Mouse (Mus musculus): ENCODE data around the gene Spocd1. TPM values are rescaled to one million over a fixed set of nuclear protein-coding genes. Genes with fewer than 3 reads are reported as not detected.

Gene Spocd1
- polyA plus RNA-seq, 1 experiment from 2014 or later = not detected

- H3K36me3 ChIP-seq = peaks cover 12% of the 10 kb centered on the region; the same call in 1 of the 2 replicates
- H3K4me3 ChIP-seq = no peak overlapping the region
- no peak overlapping the region for H3K4me2 ChIP-seq (replicated peaks)
- ATAC-seq (ENCODE audit: low FRiP score, low read depth) = no peak
- no peak overlapping the region for H3K9ac ChIP-seq
- H3K27me3 ChIP-seq (replicated peaks) = 0 out of 2 replicates have a peak, but pooled peaks cover 3% of the 10 kb centered on the region
- no peaks in the 10 kb centered on the region for H3K9me3 ChIP-seq
- H3K27ac ChIP-seq = no peak overlapping the region
- WGBS = 83% methylated on average over 8 of the region's 8 CpGs
- H3K4me1 ChIP-seq = peaks cover 23% of the 10 kb centered on the region
These were observed 66.2 kb downstream of the Spocd1 start for GRCm38 (mm10) chr4:129995255-129995654.

- Histone ChIP-seq H3K4me1 (peaks cover 24% of the 10 kb centered on the region), H3K4me3 (no peak overlapping the region), H3K27ac (no peak overlapping the region), H3K9ac (no peak overlapping the region), H3K36me3 (peaks cover 12% of the 10 kb centered on the region; the same call in 1 of the 2 replicates), H3K27me3 (replicated peaks) (0 out of 2 replicates have a peak, but pooled peaks cover 3% of the 10 kb centered on the region), H3K9me3 (no peaks in the 10 kb centered on the region), H3K4me2 (replicated peaks) (no peak overlapping the region)
- ATAC-seq (ENCODE audit: low FRiP score, low read depth) = no peak
- WGBS = 66% methylated on average over 4 of the region's 4 CpGs
These were observed 67.0 kb downstream of the Spocd1 start for GRCm38 (mm10) chr4:129996015-129996414.

GRCm38 (mm10) chr4:129998124-129998523, 69.1 kb downstream of the Spocd1 start:
- peaks cover 39% of the 10 kb centered on the region for H3K4me1 ChIP-seq
- no peak overlapping the region for H3K9ac ChIP-seq
- no peak overlapping the region for H3K4me2 ChIP-seq (replicated peaks)
- WGBS = 70% methylated on average over 11 of the region's 11 CpGs
- no peak for ATAC-seq (ENCODE audit: low FRiP score, low read depth)
- H3K9me3 ChIP-seq = no peaks in the 10 kb centered on the region
- no peak overlapping the region for H3K4me3 ChIP-seq
- H3K27ac ChIP-seq = no peak overlapping the region
- H3K36me3 ChIP-seq = peaks cover 3% of the 10 kb centered on the region; the same call in 1 of the 2 replicates
- H3K27me3 ChIP-seq (replicated peaks) = no peaks in the 10 kb centered on the region

- whole genome bisulfite sequencing = 47% methylated on average over 5 of the region's 5 CpGs
- no peak overlapping the region for H3K4me3 ChIP-seq
- peaks cover 23% of the 10 kb centered on the region for H3K4me1 ChIP-seq
- H3K4me2 ChIP-seq (replicated peaks) = no peak overlapping the region
- no peak for ATAC-seq (ENCODE audit: low FRiP score, low read depth)
- no peak overlapping the region for H3K27ac ChIP-seq
- H3K27me3 ChIP-seq (replicated peaks) = no peaks in the 10 kb centered on the region
- no peaks in the 10 kb centered on the region for H3K9me3 ChIP-seq
- H3K36me3 ChIP-seq = 0 out of 2 replicates have a peak, but pooled peaks cover 8% of the 10 kb centered on the region
- 0 out of 2 replicates have a peak overlapping the region, but pooled peaks have one; percentile 21 for H3K9ac ChIP-seq
These were observed 72.7 kb downstream of the Spocd1 start for GRCm38 (mm10) chr4:130001710-130002109.

- ATAC-seq (ENCODE audit: low FRiP score, low read depth) = no peak
- no peak overlapping the region for H3K4me2 ChIP-seq (replicated peaks)
- no peak overlapping the region for H3K27ac ChIP-seq
These were observed 73.1 kb downstream of the Spocd1 start for GRCm38 (mm10) chr4:130002157-130002556.

GRCm38 (mm10) chr4:130005593-130005992, 76.5 kb downstream of the Spocd1 start:
- Histone ChIP-seq H3K4me3 (no peak overlapping the region), H3K9ac (no peak overlapping the region), H3K4me2 (replicated peaks) (no peak overlapping the region), H3K9me3 (no peaks in the 10 kb centered on the region), H3K4me1 (peaks cover 23% of the 10 kb centered on the region), H3K36me3 (peaks cover 27% of the 10 kb centered on the region), H3K27ac (no peak overlapping the region), H3K27me3 (replicated peaks) (peaks cover 19% of the 10 kb centered on the region)
- WGBS = 60% methylated on average over 9 of the region's 9 CpGs
- ATAC-seq (ENCODE audit: low FRiP score, low read depth) = no peak

More at GRCm38 (mm10) chr4:130002157-130002556, 73.1 kb downstream of the Spocd1 start:
- no peaks in the 10 kb centered on the region for H3K27me3 ChIP-seq (replicated peaks)
- 0 out of 2 replicates have a peak, but pooled peaks cover 8% of the 10 kb centered on the region for H3K36me3 ChIP-seq
- H3K9me3 ChIP-seq = no peaks in the 10 kb centered on the region
- no peak overlapping the region for H3K4me3 ChIP-seq
- H3K4me1 ChIP-seq = peaks cover 26% of the 10 kb centered on the region
- 74% methylated on average over 10 of the region's 10 CpGs for WGBS
- H3K9ac ChIP-seq = no peak overlapping the region

GRCm38 (mm10) chr4:130006533-130006932, 77.5 kb downstream of the Spocd1 start:
- Histone ChIP-seq H3K27ac (no peak overlapping the region), H3K4me2 (replicated peaks) (peak overlapping the region; percentile 60), H3K4me1 (peaks cover 16% of the 10 kb centered on the region), H3K36me3 (peaks cover 36% of the 10 kb centered on the region), H3K9ac (no peak overlapping the region), H3K4me3 (peak overlapping the region; percentile 5; the same call in 1 of the 2 replicates), H3K27me3 (replicated peaks) (peaks cover 19% of the 10 kb centered on the region), H3K9me3 (no peaks in the 10 kb centered on the region)
- peak; percentile 35; the same call in 1 of the 2 replicates for ATAC-seq (ENCODE audit: low FRiP score, low read depth)
- WGBS = 21% methylated on average over 25 of the region's 25 CpGs

Other genes starting within 250 kb of the Spocd1 start
- gene Tmem39b, start 232.4 kb upstream of the Spocd1 start, polyA plus RNA-seq (2016; fragmentation: Nextera tagmentation; extraction: Ambion mirVana) = 16.0 and 16.8 TPM in 2 replicates
- gene Khdrbs1, start 186.9 kb upstream of the Spocd1 start, polyA plus RNA-seq (2016; fragmentation: Nextera tagmentation; extraction: Ambion mirVana) = 211 and 212 TPM in 2 replicates
- gene Ptp4a2, start 118.0 kb upstream of the Spocd1 start, polyA plus RNA-seq (2016; fragmentation: Nextera tagmentation; extraction: Ambion mirVana) = 336 and 342 TPM in 2 replicates
- gene Adgrb2, start 55.6 kb downstream of the Spocd1 start, polyA plus RNA-seq (2016; fragmentation: Nextera tagmentation; extraction: Ambion mirVana) = 9.1 and 11.1 TPM in 2 replicates
- gene Col16a1, start 118.6 kb downstream of the Spocd1 start, polyA plus RNA-seq (2016; fragmentation: Nextera tagmentation; extraction: Ambion mirVana) = 12.7 and 12.8 TPM in 2 replicates
- gene Pef1, start 173.3 kb downstream of the Spocd1 start, polyA plus RNA-seq (2016; fragmentation: Nextera tagmentation; extraction: Ambion mirVana) = 64.8 and 66.7 TPM in 2 replicates
- gene Hcrtr1, start 210.1 kb downstream of the Spocd1 start, polyA plus RNA-seq (2016; fragmentation: Nextera tagmentation; extraction: Ambion mirVana) = 0.52 and 0.62 TPM in 2 replicates
- 5.0 and 5.5 TPM in 2 replicates for gene Tinagl1, start 245.9 kb downstream of the Spocd1 start, polyA plus RNA-seq (2016; fragmentation: Nextera tagmentation; extraction: Ambion mirVana)

All from neural tube, embryonic 12.5 days (tissue).